Mouse (Mus musculus) heart, adult 2 months (tissue): Measurements from ENCODE around the gene Nmrk1. TPM values are rescaled to one million over a fixed set of nuclear protein-coding genes. Genes with fewer than 3 reads are reported as not detected.

Source experiments
- DNase-seq, 2 experiments: peaks; one replicate each; pipeline ENCODE4 v3.0.0; 2021
- H3K27ac ChIP-seq: fragments of 200-600 bp; 2 replicates; pipeline ENCODE4 v1.8.1; 2022
- H3K27me3 ChIP-seq: fragments of 200-500 bp; 2 replicates; pipeline ENCODE4 v1.6.1; 2012; ENCODE audit warnings: mild to moderate bottlenecking, low read length, inconsistent platforms, mixed read lengths; ENCODE audit not compliant: control insufficient read depth, insufficient read depth
- H3K36me3 ChIP-seq: fragments of 200-500 bp; 2 replicates; pipeline ENCODE4 v1.6.1; 2012; ENCODE audit warnings: low read length, inconsistent platforms; ENCODE audit not compliant: control insufficient read depth, insufficient read depth
- H3K4me1 ChIP-seq: fragments of 200-500 bp; 2 replicates; pipeline ENCODE4 v1.6.1; 2011; ENCODE audit warnings: low read length; ENCODE audit not compliant: control insufficient read depth, insufficient read depth
- H3K4me3 ChIP-seq: fragments of 200-600 bp; 2 replicates; pipeline ENCODE4 v1.8.1; 2022
- H3K79me2 ChIP-seq: fragments of 200-500 bp; replicated peaks from 2 replicates; pipeline ENCODE4 v1.6.1; 2012; ENCODE audit warnings: mild to moderate bottlenecking, inconsistent platforms, low read length, moderate library complexity, mixed read lengths; ENCODE audit not compliant: control insufficient read depth, insufficient read depth
- H3K9ac ChIP-seq: fragments of 200-500 bp; 2 replicates; pipeline ENCODE4 v1.6.1; 2012; ENCODE audit warnings: low read depth, mild to moderate bottlenecking, control low read depth, inconsistent platforms, low read length, mixed read lengths
- CTCF ChIP-seq: fragments of 200-600 bp; IDR thresholded peaks from 2 replicates; pipeline ENCODE4 v1.8.1; 2022; ENCODE audit warnings: antibody characterized with exemption, mild to moderate bottlenecking, moderate library complexity
- EP300 ChIP-seq: fragments of 200-500 bp; IDR thresholded peaks from 2 replicates; pipeline ENCODE4 v1.6.1; 2011; ENCODE audit warnings: low read depth, low read length, control low read depth; ENCODE audit not compliant: insufficient read depth
- POLR2A ChIP-seq: fragments of 200-500 bp; IDR thresholded peaks from 2 replicates; pipeline ENCODE4 v1.6.1; 2011; ENCODE audit warnings: mild to moderate bottlenecking, low read depth, low read length, control low read depth; ENCODE audit not compliant: insufficient read depth
- WGBS: fragments of 180-500 bp; shearing (Covaris S2); methylation state at CpG from one replicate; pipeline ENCODE4 v1.1.7; 2018; 5-methylcytosine and 5-hydroxymethylcytosine counted together
- intact Hi-C: fragments of 180-260 bp; cut with DNase I; formaldehyde crosslinking; loops from one replicate; pipeline ENCODE4 v1.15.1; 2025
- polyA plus RNA-seq: library from polyadenylated mRNA; depleted of rRNA; stranded (reverse); fragments of >200 nt; gene quantifications from 2 replicates; pipeline ENCODE4 v1.2.3, GENCODE M21; 2012
- total RNA-seq, 2 experiments: library from RNA; stranded (reverse); gene quantifications; 2 replicates each; pipeline ENCODE4 v1.2.3; 2021

Gene Nmrk1
- total and polyA plus RNA-seq, 3 experiments = 2.3 to 5.4 (median 2.5) TPM

GRCm38 (mm10) chr19:18655999-18656398, 24.2 kb downstream of the Nmrk1 start:
- Histone ChIP-seq H3K9ac (no peak overlapping the region), H3K4me3 (no peak overlapping the region), H3K27me3 (no peaks in the 10 kb centered on the region), H3K27ac (no peak overlapping the region), H3K4me1 (no peaks in the 10 kb centered on the region), H3K36me3 (no peaks in the 10 kb centered on the region), H3K79me2 (no peaks in the 10 kb centered on the region)
- no peak for TF ChIP-seq POLR2A
- TF ChIP-seq EP300 = no peak
- TF ChIP-seq CTCF = no peak
- no peak for DNase-seq
- intact Hi-C loops = no loop called here
- 86% methylated on average over 7 of the region's 7 CpGs for WGBS

GRCm38 (mm10) chr19:18658473-18658872, 26.7 kb downstream of the Nmrk1 start:
- H3K4me3 ChIP-seq = no peak overlapping the region
- intact Hi-C loops = no loop called here
- no peak for TF ChIP-seq EP300
- TF ChIP-seq CTCF = no peak
- no peaks in the 10 kb centered on the region for H3K36me3 ChIP-seq
- 77% methylated on average over 4 of the region's 4 CpGs for WGBS
- no peaks in the 10 kb centered on the region for H3K4me1 ChIP-seq
- no peak overlapping the region for H3K9ac ChIP-seq
- no peaks in the 10 kb centered on the region for H3K79me2 ChIP-seq
- DNase-seq = no peak
- no peak overlapping the region for H3K27ac ChIP-seq
- no peaks in the 10 kb centered on the region for H3K27me3 ChIP-seq

- H3K27ac ChIP-seq = no peak overlapping the region
- no peak for DNase-seq
- no peaks in the 10 kb centered on the region for H3K79me2 ChIP-seq
- 80% methylated on average over 1 of the region's 1 CpGs for WGBS
- H3K4me1 ChIP-seq = no peaks in the 10 kb centered on the region
- H3K36me3 ChIP-seq = no peaks in the 10 kb centered on the region
- intact Hi-C loops = no loop called here
- no peak overlapping the region for H3K4me3 ChIP-seq
- no peaks in the 10 kb centered on the region for H3K27me3 ChIP-seq
- no peak overlapping the region for H3K9ac ChIP-seq
- TF ChIP-seq POLR2A = no peak
- no peak for TF ChIP-seq CTCF
- no peak for TF ChIP-seq EP300
Observed at GRCm38 (mm10) chr19:18659349-18659748, 27.6 kb downstream of the Nmrk1 start.

GRCm38 (mm10) chr19:18660466-18660865, 28.7 kb downstream of the Nmrk1 start:
- Histone ChIP-seq H3K4me3 (no peak overlapping the region), H3K4me1 (no peaks in the 10 kb centered on the region), H3K9ac (no peak overlapping the region), H3K36me3 (no peaks in the 10 kb centered on the region), H3K27ac (no peak overlapping the region), H3K27me3 (no peaks in the 10 kb centered on the region), H3K79me2 (no peaks in the 10 kb centered on the region)
- TF ChIP-seq CTCF (no peak), POLR2A (no peak), EP300 (no peak)
- no peak for DNase-seq
- intact Hi-C loops = no loop called here
- WGBS = 82% methylated on average over 3 of the region's 3 CpGs

GRCm38 (mm10) chr19:18661683-18662082, 29.9 kb downstream of the Nmrk1 start:
- TF ChIP-seq EP300 = no peak
- TF ChIP-seq POLR2A = no peak
- TF ChIP-seq CTCF = no peak
- Histone ChIP-seq H3K27me3 (no peaks in the 10 kb centered on the region), H3K36me3 (no peaks in the 10 kb centered on the region), H3K4me1 (no peaks in the 10 kb centered on the region), H3K27ac (no peak overlapping the region), H3K4me3 (no peak overlapping the region), H3K79me2 (no peaks in the 10 kb centered on the region), H3K9ac (no peak overlapping the region)
- intact Hi-C loops = no loop called here
- WGBS = 53% methylated on average over 1 of the region's 1 CpGs
- no peak for DNase-seq

GRCm38 (mm10) chr19:18663904-18664303, 32.2 kb downstream of the Nmrk1 start:
- intact Hi-C loops = no loop called here
- no peak overlapping the region for H3K4me3 ChIP-seq
- H3K4me1 ChIP-seq = no peaks in the 10 kb centered on the region
- WGBS = 50% methylated on average over 2 of the region's 2 CpGs
- no peaks in the 10 kb centered on the region for H3K36me3 ChIP-seq
- H3K79me2 ChIP-seq = no peaks in the 10 kb centered on the region
- no peak for DNase-seq
- no peaks in the 10 kb centered on the region for H3K27me3 ChIP-seq
- H3K9ac ChIP-seq = no peak overlapping the region
- H3K27ac ChIP-seq = no peak overlapping the region
- no peak for TF ChIP-seq CTCF
- TF ChIP-seq POLR2A = no peak
- no peak for TF ChIP-seq EP300
